Mouse (Mus musculus): ENCODE measurements around the gene Cct4.

GRCm38 (mm10) chr11:23017943-23018342 lies 27.6 kb downstream of the Cct4 start:
- TF ChIP-seq CTCF (IDR thresholded peaks at IDR 0.05; ENCODE audit: borderline replicate concordance, extremely low read depth, insufficient read depth, insufficient read length), result no peak
- no peak for TF ChIP-seq POLR2A (IDR thresholded peaks at IDR 0.05; ENCODE audit: borderline replicate concordance, extremely low read depth, insufficient read depth, insufficient read length, poor library complexity, severe bottlenecking)

All from brain, embryonic 14.5 days (tissue).